ENCODE assay signal across 27 mouse cellular contexts in the genomic region with DNA sequence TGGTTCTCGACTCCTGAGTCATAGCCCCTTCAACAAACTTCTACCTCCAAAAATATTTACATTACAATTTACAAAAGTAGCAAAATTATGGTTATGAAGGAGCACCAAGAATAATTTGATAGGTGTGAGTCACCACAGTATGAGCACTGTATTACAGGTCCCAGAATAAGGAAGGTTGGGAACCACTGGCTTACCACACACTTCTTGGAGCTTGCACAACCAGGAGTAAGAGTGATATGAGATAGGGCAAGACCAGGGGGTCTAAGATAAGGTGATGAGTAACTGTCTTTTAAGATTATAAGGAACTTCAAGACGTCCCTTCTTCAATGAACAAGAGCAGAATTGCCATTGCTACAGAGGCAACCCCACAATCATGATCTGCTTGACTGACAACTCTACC.
DNase-seq lines count a peak whose midpoint lies in the region; ATAC-seq and TF ChIP-seq lines count a peak whose summit lies in the region.
"Had no signal": no experiment of that assay in that cellular context is flagged by ENCODE, and none has a peak within 500 bp of the region (broad histone marks: within the 10 kb centered on the region; RNA-seq: fewer than 3 reads in every experiment).

No protein-coding gene starts in this region.

- no peaks in the 10 kb centered on the region for H3K9me3 ChIP-seq in MEL (replicated peaks; ENCODE audit: insufficient read depth, low read length)
- H3K9me3 ChIP-seq in kidney, embryonic 15.5 days (replicated peaks) = no peaks in the 10 kb centered on the region
- H3K9me3 ChIP-seq: forebrain, embryonic 10.5 days; forebrain, embryonic 15.5 days; heart, embryonic 10.5 days; heart, embryonic 13.5 days had no signal

- H3K9ac ChIP-seq in MEL (ENCODE audit: control insufficient read depth, low read depth, low read length, poor library complexity, severe bottlenecking) = no peak overlapping the region
- H3K9ac ChIP-seq in kidney, embryonic 15.5 days = no peak overlapping the region
- H3K9ac ChIP-seq: forebrain, embryonic 15.5 days; heart, embryonic 13.5 days; hindbrain, embryonic 14.5 days had no signal

- no peaks in the 10 kb centered on the region for H3K79me2 ChIP-seq in MEL (ENCODE audit: control insufficient read depth, insufficient read depth, low read length, poor library complexity)
- no peaks in the 10 kb centered on the region for H3K79me2 ChIP-seq in myocyte (ENCODE audit: control insufficient read depth, insufficient read depth)

- H3K27ac ChIP-seq in MEL (ENCODE audit: control insufficient read depth, low read depth, low read length) = peak overlapping the region; percentile 59
- H3K27ac ChIP-seq in kidney, embryonic 15.5 days = no peak overlapping the region
- H3K27ac ChIP-seq: forebrain, embryonic 10.5 days; forebrain, embryonic 15.5 days; heart, embryonic 10.5 days; heart, embryonic 13.5 days; hindbrain, embryonic 14.5 days; hindbrain, postnatal 0 days had no signal

- TF ChIP-seq EP300 in MEL (IDR thresholded peaks at IDR 0.05; ENCODE audit: low read depth in 1 of 2, low read length in 2 of 2) = peak; percentile 87 to 88

- H3K36me3 ChIP-seq in MEL (ENCODE audit: control insufficient read depth in 1 of 2, insufficient read depth in 2 of 2, low read length in 2 of 2) = peaks cover 0 to 11% of the 10 kb centered on the region in 2 experiments; a peak in 2 of 4 replicates
- H3K36me3 ChIP-seq in myocyte (ENCODE audit: control insufficient read depth, insufficient read depth) = no peaks in the 10 kb centered on the region
- H3K36me3 ChIP-seq in kidney, embryonic 15.5 days = no peaks in the 10 kb centered on the region
- H3K36me3 ChIP-seq: forebrain, embryonic 10.5 days; forebrain, embryonic 15.5 days; G1E had no signal

- DNase-seq in MEL (ENCODE audit: low read depth, low spot score) = peak; percentile 63
- no peak for DNase-seq in frontal cortex, adult 2 months (ENCODE audit: extremely low spot score in 1 of 2, low spot score in 1 of 2)
- DNase-seq in right cerebral cortex, adult 18-20 months = no peak
- DNase-seq: adrenal gland, adult 8-10 months; adrenal gland, postnatal 25 days; cerebellum, adult 11-12 months; cerebellum, adult 8-10 months; cerebellum, postnatal 10 days; cerebellum, postnatal 36 days; gastrocnemius, postnatal 14 days; heart, adult 18-20 months; heart, postnatal 14 days; heart, postnatal 4 days had no signal

- no peak overlapping the region for H3ac ChIP-seq in myocyte (ENCODE audit: control insufficient read depth, insufficient read length)

- TF ChIP-seq CTCF in MEL (IDR thresholded peaks at IDR 0.05 in 2 of 3, conservative IDR thresholded peaks at IDR 0.05 in 1 of 3; ENCODE audit: control insufficient read depth in 1 of 3, insufficient read depth in 1 of 3, low read depth in 2 of 3, low read length in 3 of 3, poor library complexity in 1 of 3, severe bottlenecking in 1 of 3) = no peak

- WGBS in kidney, embryonic 15.5 days = 83% methylated on average over 2 of the region's 2 CpGs

- no peaks in the 10 kb centered on the region for H3K27me3 ChIP-seq in MEL (ENCODE audit: control insufficient read depth in 1 of 2, insufficient read depth in 2 of 2, low read length in 2 of 2)
- H3K27me3 ChIP-seq in myocyte (ENCODE audit: control insufficient read depth, insufficient read depth, insufficient read length) = no peaks in the 10 kb centered on the region
- H3K27me3 ChIP-seq in kidney, embryonic 15.5 days = no peaks in the 10 kb centered on the region
- H3K27me3 ChIP-seq: CH12.LX; forebrain, embryonic 15.5 days; heart, embryonic 13.5 days had no signal

- peaks cover 3 to 14% of the 10 kb centered on the region in 2 experiments; a peak in 3 of 4 replicates for H3K4me1 ChIP-seq in MEL (ENCODE audit: control insufficient read depth in 1 of 2, insufficient read depth in 2 of 2, low read length in 2 of 2)
- H3K4me1 ChIP-seq in kidney, embryonic 15.5 days = no peaks in the 10 kb centered on the region
- H3K4me1 ChIP-seq: forebrain, embryonic 10.5 days; forebrain, embryonic 15.5 days had no signal

- H3K4me2 ChIP-seq in myocyte (ENCODE audit: low read depth) = no peak overlapping the region
- no peak overlapping the region for H3K4me2 ChIP-seq in kidney, embryonic 15.5 days
- H3K4me2 ChIP-seq: forebrain, embryonic 15.5 days; heart, embryonic 13.5 days; hindbrain, embryonic 14.5 days had no signal

- TF ChIP-seq RAD21 in MEL (IDR thresholded peaks at IDR 0.05; ENCODE audit: low read depth, low read length) = no peak

- TF ChIP-seq POLR2A in MEL (IDR thresholded peaks at IDR 0.05; ENCODE audit: control insufficient read depth in 1 of 2, insufficient read depth in 1 of 2, low read depth in 1 of 2, low read length in 2 of 2, poor library complexity in 1 of 2) = no peak
- no peak for TF ChIP-seq POLR2A in myocyte (IDR thresholded peaks at IDR 0.05; ENCODE audit: insufficient read length, low read depth)

- H3K4me3 ChIP-seq in MEL (ENCODE audit: control insufficient read depth in 1 of 2, insufficient read depth in 1 of 2, low read depth in 2 of 2, low read length in 2 of 2) (no peak overlapping the region), myocyte (no peak overlapping the region)
- no peak overlapping the region for H3K4me3 ChIP-seq in kidney, embryonic 15.5 days (replicated peaks)
- H3K4me3 ChIP-seq: forebrain, embryonic 10.5 days; forebrain, embryonic 15.5 days; heart, embryonic 10.5 days; heart, embryonic 13.5 days had no signal

- ATAC-seq in megakaryocyte, adult 5-6 weeks (ENCODE audit: poor library complexity, severe bottlenecking) = 0 out of 2 replicates have a peak, but pooled peaks have one; percentile 15
- no peak for ATAC-seq in kidney, embryonic 15.5 days (replicated peaks; ENCODE audit: low FRiP score)
- ATAC-seq: activated CD4-positive, CD25-positive, alpha-beta regulatory T cell, adult 4 months; forebrain, embryonic 15.5 days; hindbrain, postnatal 0 days; inflammation-experienced regulatory T-cells, adult 6 months; intestine, embryonic 16.5 days had no signal

TF ChIP-seq in MEL, 35 proteins besides CTCF, POLR2A, EP300 and RAD21 (continues in another document):
- TF ChIP-seq SIN3A (IDR thresholded peaks at IDR 0.05; ENCODE audit: low read length) (no peak), JUND (IDR thresholded peaks at IDR 0.05; ENCODE audit: low read depth, low read length) (no peak), TBP (IDR thresholded peaks at IDR 0.05; ENCODE audit: low read depth, low read length) (no peak), NRF1 (IDR thresholded peaks at IDR 0.05; ENCODE audit: insufficient read depth, low read depth, low read length, poor library complexity, severe bottlenecking) (no peak), POLR2AphosphoS5 (IDR thresholded peaks at IDR 0.05; ENCODE audit: borderline replicate concordance, low read depth, low read length) (no peak), MAX (IDR thresholded peaks at IDR 0.05; ENCODE audit: low read length) (no peak), ZMIZ1 (IDR thresholded peaks at IDR 0.05; ENCODE audit: low read depth, low read length) (no peak), GATA1 (IDR thresholded peaks at IDR 0.05; ENCODE audit: low read depth, low read length) (peak; percentile 91), RCOR1 (IDR thresholded peaks at IDR 0.05; ENCODE audit: low read depth, low read length) (peak; percentile 50; the same call in 1 of the 2 replicates), USF1 (IDR thresholded peaks at IDR 0.05; ENCODE audit: low read depth, low read length) (no peak), TAL1 (IDR thresholded peaks at IDR 0.05; ENCODE audit: low read length) (peak; percentile 34), ETS1 (IDR thresholded peaks at IDR 0.05; ENCODE audit: low read depth, low read length) (peak; percentile 69; the same call in 1 of the 2 replicates), MAZ (IDR thresholded peaks at IDR 0.05; ENCODE audit: low read depth, low read length) (no peak), GABPA (IDR thresholded peaks at IDR 0.05; ENCODE audit: low read depth, low read length) (no peak), E2F4 (IDR thresholded peaks at IDR 0.05; ENCODE audit: borderline replicate concordance, low read depth, low read length) (no peak), POLR2AphosphoS2 (IDR thresholded peaks at IDR 0.05; ENCODE audit: low read length) (no peak), MAFK (IDR thresholded peaks at IDR 0.05; ENCODE audit: borderline replicate concordance, low read depth, low read length) (no peak), TCF12 (IDR thresholded peaks at IDR 0.05; ENCODE audit: low read depth, low read length) (peak; percentile 81)

TF ChIP-seq in myocyte, 11 proteins besides CTCF, POLR2A, EP300 and RAD21:
- TF ChIP-seq MAX (IDR thresholded peaks at IDR 0.05; ENCODE audit: low read depth) (no peak), CEBPB (IDR thresholded peaks at IDR 0.05; ENCODE audit: insufficient read depth, poor library complexity, severe bottlenecking) (peak; percentile 73), USF1 (IDR thresholded peaks at IDR 0.05; ENCODE audit: low read depth) (no peak), POLR2AphosphoS2 (IDR thresholded peaks at IDR 0.05; ENCODE audit: insufficient read length, low read depth) (no peak)
